Mouse (Mus musculus): Measurements from ENCODE around the gene Gsk3a.

Gsk3a gene

GRCm38 (mm10) chr7:25181814-25182213 lies 55.8 kb downstream of the Gsk3a start:
- no peak for DNase-seq (ENCODE audit: low spot score)

- DNase-seq (ENCODE audit: low spot score) = peak; percentile 17
Measured at GRCm38 (mm10) chr7:25181331-25181790, 56.3 kb downstream of the Gsk3a start.

- DNase-seq (ENCODE audit: low spot score) = no peak
Measured at GRCm38 (mm10) chr7:25180512-25180911, 57.1 kb downstream of the Gsk3a start.

GRCm38 (mm10) chr7:25179606-25180161 lies 58.0 kb downstream of the Gsk3a start, which contains the start of gene Pou2f2:
TSS of gene Pou2f2 (minus strand) at chr7:25179726.
- DNase-seq (ENCODE audit: low spot score) = peak; percentile 73

- peak; percentile 23 for DNase-seq (ENCODE audit: low spot score)
Measured at GRCm38 (mm10) chr7:25178787-25179605, 58.7 kb downstream of the Gsk3a start.

GRCm38 (mm10) chr7:25178317-25178716 lies 59.3 kb downstream of the Gsk3a start:
- DNase-seq (ENCODE audit: low spot score) = no peak
